Mouse (Mus musculus): ENCODE results near the gene 1700056E22Rik.

- TF ChIP-seq TAL1 (IDR thresholded peaks at IDR 0.05; ENCODE audit: low read length) (no peak), GATA1 (IDR thresholded peaks at IDR 0.05; ENCODE audit: low read length) (no peak)
These were observed 660 bp upstream of the 1700056E22Rik start for GRCm38 (mm10) chr1:184034741-184035181.

Measured in erythroblast, embryonic 14.5 days (primary cell).